Mouse (Mus musculus) granulocyte monocyte progenitor cell, adult 5-6 weeks (primary cell): ENCODE measurements around the gene Slc12a4. TPM values are rescaled to one million over a fixed set of nuclear protein-coding genes. Genes with fewer than 3 reads are reported as not detected.

ENCODE experiments used
- ATAC-seq: replicated peaks from 2 replicates; pipeline ENCODE4 v1.8.0; 2016; ENCODE audit warnings: mild to moderate bottlenecking, moderate TSS enrichment, inconsistent platforms; ENCODE audit not compliant: poor library complexity, severe bottlenecking
- total RNA-seq, 2 experiments: library from RNA; stranded (forward) in 1 of 2; stranded (reverse) in 1 of 2; fragments of 200-712, 200-1000 nt in 1 of 2; fragments of >200 nt in 1 of 2; fragmentation: Nextera tagmentation in 1 of 2; gene quantifications; 2 replicates each; pipeline ENCODE4 v1.2.3; 2014 to 2017

The Slc12a4 gene
- total RNA-seq, 2 experiments from 2014 or later = 4.7 to 6.8 TPM

DNA sequence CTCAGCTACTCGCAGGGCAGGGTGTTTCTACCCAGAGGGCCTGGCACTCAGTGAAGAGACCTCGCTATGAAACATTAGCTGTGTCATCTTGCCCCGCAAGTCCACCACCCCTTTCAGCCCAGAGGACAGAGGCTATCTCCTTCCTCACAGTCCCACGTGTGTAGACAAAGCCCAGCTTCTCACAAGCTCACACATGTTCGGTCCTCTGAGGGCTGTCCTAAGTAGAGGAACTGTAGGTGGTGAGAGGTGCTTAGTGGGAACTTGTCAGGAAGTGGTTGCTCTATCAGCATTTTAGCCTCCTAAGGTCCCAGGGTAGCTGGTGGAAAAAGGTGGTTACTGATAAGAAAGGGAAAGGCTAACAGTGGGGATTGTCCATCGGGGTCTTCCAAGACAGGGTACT is 30.8 kb downstream of the Slc12a4 start:
- no peak for ATAC-seq

DNA sequence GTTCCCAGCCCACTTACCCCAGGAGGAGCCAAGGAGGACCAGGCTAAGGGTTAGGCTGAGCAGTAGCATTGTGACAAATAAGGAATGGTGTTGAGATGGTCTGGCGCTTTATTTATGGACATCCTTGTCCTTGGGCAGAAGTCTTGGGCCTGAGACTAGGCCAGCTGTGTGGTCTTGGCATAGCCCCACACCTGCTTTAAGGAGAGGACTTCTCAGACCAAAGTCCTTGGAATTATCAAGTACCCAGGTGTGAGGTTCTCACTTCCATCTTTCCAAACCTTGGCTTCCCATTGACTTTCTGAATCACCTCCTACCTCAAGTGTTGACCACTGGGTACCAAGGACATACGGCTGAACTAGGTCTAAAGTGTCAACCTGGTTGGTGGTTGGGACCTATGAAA is 32.1 kb downstream of the Slc12a4 start, which contains the start of gene Ctrl:
Gene Ctrl (minus strand): TSS at position 101 of the 400 bp plus-strand sequence.
- no peak for ATAC-seq

DNA sequence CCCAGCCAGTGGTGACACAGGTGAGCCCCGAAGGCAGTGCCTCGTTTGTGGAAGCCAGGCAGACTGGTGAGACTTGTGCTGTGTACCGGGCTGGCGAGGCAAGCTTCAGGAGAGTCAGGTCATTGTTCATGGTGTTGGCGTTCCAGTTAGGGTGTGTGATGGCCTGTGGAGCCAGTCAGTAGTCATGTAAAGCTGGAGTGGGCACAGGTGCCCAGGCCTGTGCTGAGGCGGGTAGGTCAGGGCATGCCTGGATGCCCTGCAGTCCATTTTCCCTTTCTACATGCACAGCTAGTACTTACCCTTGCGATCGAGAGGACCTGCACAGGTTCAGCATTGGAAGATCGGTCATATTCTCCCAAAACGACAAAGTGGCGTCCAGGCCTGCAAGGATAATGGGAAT is 33.4 kb downstream of the Slc12a4 start:
- ATAC-seq = no peak

DNA sequence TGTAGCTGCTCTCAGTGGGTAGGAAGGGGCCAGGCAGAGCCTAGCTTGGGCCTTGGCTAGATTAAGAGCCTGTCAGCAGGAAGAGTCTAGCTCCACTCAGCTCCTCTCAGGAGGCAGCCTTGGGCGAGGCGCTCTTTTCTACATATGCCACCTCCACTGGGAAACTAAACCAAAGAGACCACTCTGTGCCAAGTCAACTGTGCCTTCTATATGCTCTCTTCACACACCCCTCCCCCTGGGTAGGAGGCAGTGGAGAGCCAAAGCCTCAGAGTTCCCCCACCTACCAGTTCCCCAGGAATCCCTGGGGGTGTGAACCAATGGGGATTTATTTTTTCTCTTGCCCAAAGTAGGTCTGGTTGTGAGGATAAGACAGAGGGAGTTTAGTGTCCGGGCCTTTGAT is 34.6 kb downstream of the Slc12a4 start:
- no peak for ATAC-seq

DNA sequence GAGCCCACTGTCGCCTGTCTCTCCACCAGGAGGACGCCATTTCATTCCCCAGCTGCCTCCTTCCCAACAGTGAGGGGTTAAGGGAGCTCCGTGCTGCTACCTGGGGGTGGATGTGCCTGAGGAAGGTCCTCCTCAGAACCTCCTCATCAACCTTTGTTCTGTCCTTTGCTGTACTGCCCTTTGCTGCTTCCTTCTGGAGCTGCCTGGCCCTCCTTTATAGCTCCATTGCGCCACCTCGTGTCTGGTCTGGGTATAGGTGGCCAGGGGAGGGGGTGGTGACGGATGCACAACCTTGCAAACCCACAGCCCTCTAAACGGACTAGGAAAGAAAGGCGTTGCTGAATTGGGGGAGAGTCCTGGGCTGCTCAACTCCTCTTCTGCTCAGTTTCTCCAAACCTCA is 35.3 kb downstream of the Slc12a4 start:
- peak; percentile 91 for ATAC-seq

DNA sequence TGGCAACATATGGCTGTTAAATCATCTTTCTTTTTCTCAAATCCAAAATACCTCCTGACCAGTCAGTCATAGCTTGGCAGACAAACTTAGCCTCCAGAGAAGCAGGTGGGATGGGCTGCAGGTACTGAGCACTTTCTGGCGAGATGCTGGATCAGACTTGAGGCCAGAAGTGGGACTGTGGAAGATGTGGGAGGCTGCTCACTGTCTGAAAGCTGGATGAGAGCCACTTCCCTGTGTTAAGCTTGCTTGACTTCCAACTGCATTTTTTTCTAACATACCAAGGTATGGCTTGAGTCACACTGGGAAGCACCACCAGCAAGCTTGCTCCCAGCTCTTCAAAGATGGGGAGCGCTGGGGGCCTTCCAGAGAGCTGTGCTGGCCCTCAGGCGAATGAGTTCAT is 40.8 kb downstream of the Slc12a4 start:
- no peak for ATAC-seq

DNA sequence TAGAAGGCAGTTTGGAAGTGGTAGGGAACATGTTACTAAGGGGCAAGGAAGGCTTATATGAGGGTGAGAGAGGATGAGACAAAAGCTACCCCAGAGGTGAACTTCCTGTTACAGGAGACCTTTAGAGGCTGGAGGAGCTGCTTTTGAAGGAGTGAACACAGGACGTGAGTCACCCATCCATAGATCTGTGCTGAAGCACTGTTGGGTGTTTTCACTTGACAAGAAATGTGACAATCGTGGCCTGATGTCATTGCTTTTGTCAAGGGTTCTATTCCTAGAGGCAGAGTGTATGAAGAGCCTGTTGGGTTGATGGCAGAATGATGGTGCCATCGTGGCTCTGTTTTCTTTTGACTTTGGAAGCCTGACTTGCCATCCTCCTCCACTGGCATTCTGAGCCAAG is 46.5 kb downstream of the Slc12a4 start:
- no peak for ATAC-seq

DNA sequence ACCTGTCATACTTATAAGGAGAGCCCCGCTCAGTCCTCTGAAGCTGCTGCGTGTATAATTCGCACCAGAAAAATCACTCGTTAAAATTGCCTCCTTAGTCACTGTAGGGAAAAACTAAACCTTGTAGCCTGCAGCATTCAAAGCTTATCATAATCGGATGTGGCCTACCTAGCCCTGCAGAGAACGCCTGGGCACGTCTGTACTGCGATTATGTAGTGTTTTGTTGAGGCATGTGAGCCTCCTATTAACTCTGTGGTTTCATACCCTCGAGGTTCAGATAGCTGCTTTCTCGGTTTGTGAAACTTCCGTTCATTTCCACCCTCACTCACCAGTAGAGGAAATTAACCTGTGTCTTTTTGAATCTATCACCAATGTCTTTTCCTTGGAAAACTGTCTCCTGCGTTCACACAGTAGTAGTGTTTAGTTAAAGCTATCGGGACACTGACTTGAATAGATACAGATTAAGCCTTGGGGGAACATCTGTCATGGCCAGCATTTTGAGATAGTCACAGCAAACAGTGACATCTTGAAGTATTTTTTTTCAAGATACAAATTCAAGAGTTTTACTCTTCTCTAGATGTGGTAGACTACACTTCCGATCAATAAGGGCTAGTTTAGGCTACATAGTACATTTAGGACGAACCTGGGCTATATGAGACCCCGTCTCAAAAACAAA is 64.8 kb downstream of the Slc12a4 start:
- ATAC-seq = peak; percentile 54

DNA sequence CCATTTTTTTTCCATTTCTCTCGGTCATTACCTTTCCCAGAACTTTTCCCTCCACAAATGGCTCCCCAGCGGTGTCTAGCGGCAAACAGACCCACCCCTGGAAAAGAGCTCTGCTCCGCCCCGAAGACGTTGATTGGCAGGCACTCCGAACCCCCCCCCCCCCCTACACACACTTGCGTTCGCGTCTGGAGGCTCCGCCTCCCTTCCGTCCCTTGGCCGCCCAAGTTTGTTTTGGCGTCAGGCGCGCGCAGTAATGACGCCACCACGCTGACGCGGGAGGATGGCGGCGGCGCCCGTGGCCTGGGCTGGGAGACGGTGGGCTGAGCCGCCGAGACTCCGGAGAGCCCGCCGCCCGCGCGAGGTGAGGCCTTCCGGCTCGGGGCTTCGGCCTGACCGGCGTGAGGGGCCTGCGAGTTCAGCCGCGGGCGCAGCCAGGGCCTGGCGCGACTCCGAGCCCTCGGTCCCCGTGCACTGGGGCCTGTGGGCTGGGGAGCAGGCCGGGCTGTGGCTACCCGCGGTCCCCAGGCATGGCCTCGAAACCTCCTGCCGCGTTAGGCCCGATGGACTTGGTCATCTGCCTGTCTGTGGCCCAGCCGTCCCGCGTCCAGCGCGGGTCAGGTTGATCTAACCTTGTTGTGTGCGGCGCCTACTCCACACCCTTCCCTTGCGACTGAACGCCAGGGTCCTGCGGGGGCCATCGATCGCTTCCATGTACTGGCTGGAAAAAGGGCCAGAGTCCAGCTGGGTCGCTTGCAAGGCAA is 65.5 kb downstream of the Slc12a4 start, which contains the start of gene Pskh1:
Gene Pskh1 (plus strand): TSS at position 262 of the 761 bp plus-strand sequence.
- peak; percentile 97 for ATAC-seq

DNA sequence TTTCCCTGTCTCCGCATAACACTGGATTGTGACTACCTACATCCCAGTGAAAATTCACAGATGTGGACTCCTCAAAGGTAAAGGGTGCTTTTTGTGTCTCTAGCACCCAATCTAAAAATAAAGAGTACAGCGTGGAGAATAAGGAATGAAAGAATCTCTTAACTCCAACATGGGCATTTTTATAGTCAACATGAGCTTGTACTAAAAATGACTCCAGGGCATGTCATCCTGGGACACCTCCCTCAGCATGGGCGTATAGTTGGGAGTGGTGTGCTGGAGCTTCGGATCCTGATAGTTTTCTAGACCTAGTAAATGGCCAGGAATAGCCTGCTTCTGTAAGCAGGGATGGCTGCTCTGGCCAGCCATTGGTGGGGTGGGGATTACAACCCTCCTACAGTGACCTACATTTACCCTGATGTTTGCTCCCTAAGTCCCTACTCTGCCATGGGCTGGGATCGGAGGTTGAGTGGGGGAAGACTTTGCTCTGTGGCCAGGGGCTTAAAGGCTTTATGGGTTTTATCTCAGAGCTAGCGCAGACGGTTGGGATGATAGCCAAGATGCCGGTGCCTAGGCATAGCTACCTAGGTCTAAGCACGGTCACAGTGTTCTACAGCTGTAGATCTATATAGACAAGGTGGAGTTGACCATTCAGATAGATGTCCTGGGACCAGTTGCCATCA is 68.0 kb downstream of the Slc12a4 start:
- no peak for ATAC-seq

Other genes with a start within 250 kb of the Slc12a4 start
- gene Gfod2, start 207.4 kb downstream of the Slc12a4 start, total RNA-seq (2014; fragmentation: Nextera tagmentation) = 1.7 TPM in 1 of 2 replicates, not detected in the other
- gene Gfod2, start 207.4 kb downstream of the Slc12a4 start, total RNA-seq (2017) = 3.4 and 4.6 TPM in 2 replicates
- gene Ranbp10, start 138.7 kb downstream of the Slc12a4 start, total RNA-seq (2014; fragmentation: Nextera tagmentation) = 12.9 and 16.7 TPM in 2 replicates
- 7.2 and 8.3 TPM in 2 replicates for gene Ranbp10, start 138.7 kb downstream of the Slc12a4 start, total RNA-seq (2017)
- not detected in 2 replicates for gene Tsnaxip1, start 138.4 kb downstream of the Slc12a4 start, total RNA-seq (2014; fragmentation: Nextera tagmentation)
- not detected in 2 replicates for gene Tsnaxip1, start 138.4 kb downstream of the Slc12a4 start, total RNA-seq (2017)
- gene Cenpt, start 112.8 kb downstream of the Slc12a4 start, total RNA-seq (2014; fragmentation: Nextera tagmentation) = 21.4 and 22.0 TPM in 2 replicates
- 9.9 and 10.0 TPM in 2 replicates for gene Cenpt, start 112.8 kb downstream of the Slc12a4 start, total RNA-seq (2017)
- gene Thap11, start 111.0 kb downstream of the Slc12a4 start, total RNA-seq (2014; fragmentation: Nextera tagmentation) = 20.4 and 30.1 TPM in 2 replicates
- 29.9 and 36.8 TPM in 2 replicates for gene Thap11, start 111.0 kb downstream of the Slc12a4 start, total RNA-seq (2017)
- gene Nutf2, start 105.5 kb downstream of the Slc12a4 start, total RNA-seq (2014; fragmentation: Nextera tagmentation) = 158 and 185 TPM in 2 replicates
- gene Nutf2, start 105.5 kb downstream of the Slc12a4 start, total RNA-seq (2017) = 59.3 and 120 TPM in 2 replicates
- 26.7 and 29.3 TPM in 2 replicates for gene Edc4, start 85.2 kb downstream of the Slc12a4 start, total RNA-seq (2014; fragmentation: Nextera tagmentation)
- 26.4 and 42.3 TPM in 2 replicates for gene Edc4, start 85.2 kb downstream of the Slc12a4 start, total RNA-seq (2017)
- 0.90 TPM in 1 of 2 replicates, not detected in the other for gene Nrn1l, start 72.5 kb downstream of the Slc12a4 start, total RNA-seq (2014; fragmentation: Nextera tagmentation)
- gene Nrn1l, start 72.5 kb downstream of the Slc12a4 start, total RNA-seq (2017) = not detected in 2 replicates
- gene Pskh1, start 65.7 kb downstream of the Slc12a4 start, total RNA-seq (2014; fragmentation: Nextera tagmentation) = 18.0 and 28.1 TPM in 2 replicates
- gene Pskh1, start 65.7 kb downstream of the Slc12a4 start, total RNA-seq (2017) = 19.7 and 20.6 TPM in 2 replicates
- 2.9 and 5.5 TPM in 2 replicates for gene Ctrl, start 32.2 kb downstream of the Slc12a4 start, total RNA-seq (2014; fragmentation: Nextera tagmentation)
- gene Ctrl, start 32.2 kb downstream of the Slc12a4 start, total RNA-seq (2017) = 2.7 TPM in 1 of 2 replicates, not detected in the other
- 176 and 220 TPM in 2 replicates for gene Psmb10, start 27.7 kb downstream of the Slc12a4 start, total RNA-seq (2014; fragmentation: Nextera tagmentation)
- gene Psmb10, start 27.7 kb downstream of the Slc12a4 start, total RNA-seq (2017) = 71.7 and 92.7 TPM in 2 replicates
- not detected in 2 replicates for gene Lcat, start 22.7 kb downstream of the Slc12a4 start, total RNA-seq (2014; fragmentation: Nextera tagmentation)
- not detected in 2 replicates for gene Lcat, start 22.7 kb downstream of the Slc12a4 start, total RNA-seq (2017)
- gene Dpep3, start 13.3 kb upstream of the Slc12a4 start, total RNA-seq (2014; fragmentation: Nextera tagmentation) = not detected in 2 replicates
- not detected in 2 replicates for gene Dpep3, start 13.3 kb upstream of the Slc12a4 start, total RNA-seq (2017)
- 8.3 and 9.6 TPM in 2 replicates for gene Dus2, start 25.2 kb upstream of the Slc12a4 start, total RNA-seq (2014; fragmentation: Nextera tagmentation)
- gene Dus2, start 25.2 kb upstream of the Slc12a4 start, total RNA-seq (2017) = 10.8 and 20.1 TPM in 2 replicates
- gene Dpep2nb, start 39.9 kb upstream of the Slc12a4 start, total RNA-seq (2014; fragmentation: Nextera tagmentation) = not detected in 2 replicates
- gene Dpep2nb, start 39.9 kb upstream of the Slc12a4 start, total RNA-seq (2017) = 0.39 TPM in 1 of 2 replicates, not detected in the other
- gene Ddx28, start 45.8 kb upstream of the Slc12a4 start, total RNA-seq (2014; fragmentation: Nextera tagmentation) = 5.6 and 11.6 TPM in 2 replicates
- 15.1 and 20.2 TPM in 2 replicates for gene Ddx28, start 45.8 kb upstream of the Slc12a4 start, total RNA-seq (2017)
- 74.1 and 86.3 TPM in 2 replicates for gene Nfatc3, start 92.7 kb upstream of the Slc12a4 start, total RNA-seq (2014; fragmentation: Nextera tagmentation)
- gene Nfatc3, start 92.7 kb upstream of the Slc12a4 start, total RNA-seq (2017) = 31.7 and 32.7 TPM in 2 replicates
- not detected in 2 replicates for gene Esrp2, start 170.9 kb upstream of the Slc12a4 start, total RNA-seq (2014; fragmentation: Nextera tagmentation)
- not detected in 2 replicates for gene Esrp2, start 170.9 kb upstream of the Slc12a4 start, total RNA-seq (2017)
- 22.9 and 35.4 TPM in 2 replicates for gene Pla2g15, start 184.3 kb upstream of the Slc12a4 start, total RNA-seq (2014; fragmentation: Nextera tagmentation)
- gene Pla2g15, start 184.3 kb upstream of the Slc12a4 start, total RNA-seq (2017) = 12.9 and 17.9 TPM in 2 replicates
- 29.6 and 30.3 TPM in 2 replicates for gene Slc7a6, start 202.8 kb upstream of the Slc12a4 start, total RNA-seq (2014; fragmentation: Nextera tagmentation)
- gene Slc7a6, start 202.8 kb upstream of the Slc12a4 start, total RNA-seq (2017) = 21.9 and 31.5 TPM in 2 replicates
- gene Slc7a6os, start 244.8 kb upstream of the Slc12a4 start, total RNA-seq (2014; fragmentation: Nextera tagmentation) = 35.9 and 45.8 TPM in 2 replicates
- 36.2 and 37.2 TPM in 2 replicates for gene Slc7a6os, start 244.8 kb upstream of the Slc12a4 start, total RNA-seq (2017)
- gene Prmt7, start 244.8 kb upstream of the Slc12a4 start, total RNA-seq (2014; fragmentation: Nextera tagmentation) = 22.9 and 31.2 TPM in 2 replicates
- 46.4 and 66.3 TPM in 2 replicates for gene Prmt7, start 244.8 kb upstream of the Slc12a4 start, total RNA-seq (2017)